Mouse (Mus musculus) neural tube, embryonic 11.5 days (tissue): Measurements from ENCODE around the gene Thap11. TPM values are rescaled to one million over a fixed set of nuclear protein-coding genes. Genes with fewer than 3 reads are reported as not detected.

Experiments used
- ATAC-seq: fragments of 200-750 bp; cut with Nextera tagmentation; 2 replicates; pipeline ENCODE4 v1.8.0; 2017; ENCODE audit warnings: moderate number of reproducible peaks, mild to moderate bottlenecking, moderate TSS enrichment, moderate library complexity; ENCODE audit not compliant: insufficient read depth, low FRiP score, low TSS enrichment
- DNase-seq: peaks from one replicate; pipeline ENCODE4 v3.0.0-alpha.2; 2015; ENCODE audit warnings: low spot score
- H3K27ac ChIP-seq: fragments of 300-500 bp; sonication (generic); 2 replicates; pipeline ENCODE4 v1.5.1; 2014; ENCODE audit warnings: low read depth, mild to moderate bottlenecking, low read length
- H3K27me3 ChIP-seq: fragments of 300-500 bp; sonication (generic); 2 replicates; pipeline ENCODE4 v1.6.1; 2014; ENCODE audit warnings: mild to moderate bottlenecking, low read length, mixed read lengths; ENCODE audit not compliant: control insufficient read depth, insufficient read depth
- H3K36me3 ChIP-seq: fragments of 300-500 bp; sonication (generic); 2 replicates; pipeline ENCODE4 v1.6.1; 2014; ENCODE audit warnings: mild to moderate bottlenecking, low read length, moderate library complexity, mixed read lengths; ENCODE audit not compliant: control insufficient read depth, insufficient read depth
- H3K4me1 ChIP-seq: fragments of 300-500 bp; sonication (generic); 2 replicates; pipeline ENCODE4 v1.6.1; 2014; ENCODE audit warnings: low read length, mixed read lengths; ENCODE audit not compliant: control insufficient read depth, insufficient read depth
- H3K4me2 ChIP-seq: fragments of 300-500 bp; sonication (generic); 2 replicates; pipeline ENCODE4 v1.6.1; 2014; ENCODE audit warnings: low read depth, mild to moderate bottlenecking, moderate library complexity
- H3K4me3 ChIP-seq: fragments of 300-500 bp; sonication (generic); 2 replicates; pipeline ENCODE4 v1.5.1; 2014; ENCODE audit warnings: low read depth, low read length
- H3K9ac ChIP-seq: fragments of 300-500 bp; sonication (generic); 2 replicates; pipeline ENCODE4 v1.6.1; 2014; ENCODE audit warnings: mild to moderate bottlenecking, low read length
- H3K9me3 ChIP-seq: fragments of 300-500 bp; sonication (generic); 2 replicates; pipeline ENCODE4 v1.6.1; 2016; ENCODE audit warnings: low read length; ENCODE audit not compliant: control insufficient read depth
- WGBS: fragments of 180-500 bp; shearing (Covaris S2); extraction: QIAGEN DNeasy Blood & Tissue Kit; methylation state at CpG from one replicate; pipeline ENCODE4 v1.1.7; 2014; 5-methylcytosine and 5-hydroxymethylcytosine counted together
- polyA plus RNA-seq: library from polyadenylated mRNA; unstranded; fragments of >200 nt; fragmentation: Nextera tagmentation; extraction: Ambion mirVana; gene quantifications from 2 replicates; pipeline ENCODE4 v1.2.1, GENCODE M21; 2014

Thap11 gene
- polyA plus RNA-seq, 1 experiment from 2014 or later = 68.9 TPM

DNA sequence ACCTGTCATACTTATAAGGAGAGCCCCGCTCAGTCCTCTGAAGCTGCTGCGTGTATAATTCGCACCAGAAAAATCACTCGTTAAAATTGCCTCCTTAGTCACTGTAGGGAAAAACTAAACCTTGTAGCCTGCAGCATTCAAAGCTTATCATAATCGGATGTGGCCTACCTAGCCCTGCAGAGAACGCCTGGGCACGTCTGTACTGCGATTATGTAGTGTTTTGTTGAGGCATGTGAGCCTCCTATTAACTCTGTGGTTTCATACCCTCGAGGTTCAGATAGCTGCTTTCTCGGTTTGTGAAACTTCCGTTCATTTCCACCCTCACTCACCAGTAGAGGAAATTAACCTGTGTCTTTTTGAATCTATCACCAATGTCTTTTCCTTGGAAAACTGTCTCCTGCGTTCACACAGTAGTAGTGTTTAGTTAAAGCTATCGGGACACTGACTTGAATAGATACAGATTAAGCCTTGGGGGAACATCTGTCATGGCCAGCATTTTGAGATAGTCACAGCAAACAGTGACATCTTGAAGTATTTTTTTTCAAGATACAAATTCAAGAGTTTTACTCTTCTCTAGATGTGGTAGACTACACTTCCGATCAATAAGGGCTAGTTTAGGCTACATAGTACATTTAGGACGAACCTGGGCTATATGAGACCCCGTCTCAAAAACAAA is 46.1 kb downstream of the Thap11 start:
- Histone ChIP-seq H3K4me1 (peaks cover 4% of the 10 kb centered on the region), H3K9me3 (no peaks in the 10 kb centered on the region), H3K27ac (no peak overlapping the region), H3K36me3 (no peaks in the 10 kb centered on the region), H3K9ac (peak overlapping the region; percentile 92), H3K4me3 (peak overlapping the region; percentile 83), H3K4me2 (peak overlapping the region; percentile 61), H3K27me3 (no peaks in the 10 kb centered on the region)
- 43% methylated on average over 16 of the region's 16 CpGs for WGBS
- ATAC-seq (no peak), DNase-seq (no peak)

Other genes starting within 250 kb of the Thap11 start
- 19.3 and 20.3 TPM in 2 replicates for gene Ripor1, start 249.9 kb upstream of the Thap11 start, polyA plus RNA-seq
- gene Ctcf, start 218.6 kb upstream of the Thap11 start, polyA plus RNA-seq = 98.5 and 111 TPM in 2 replicates
- gene Agrp, start 217.7 kb upstream of the Thap11 start, polyA plus RNA-seq = 0.66 and 2.1 TPM in 2 replicates
- gene Carmil2, start 168.9 kb upstream of the Thap11 start, polyA plus RNA-seq = 4.6 and 5.0 TPM in 2 replicates
- gene Acd, start 154.0 kb upstream of the Thap11 start, polyA plus RNA-seq = 74.3 and 76.7 TPM in 2 replicates
- 23.1 and 24.1 TPM in 2 replicates for gene Pard6a, start 154.0 kb upstream of the Thap11 start, polyA plus RNA-seq
- gene 4933405L10Rik, start 147.5 kb upstream of the Thap11 start, polyA plus RNA-seq = 0.20 TPM in 1 of 2 replicates, not detected in the other
- gene Enkd1, start 146.9 kb upstream of the Thap11 start, polyA plus RNA-seq = 27.6 and 27.8 TPM in 2 replicates
- 35.5 and 42.0 TPM in 2 replicates for gene Gfod2, start 96.5 kb upstream of the Thap11 start, polyA plus RNA-seq
- 12.3 and 13.5 TPM in 2 replicates for gene Ranbp10, start 27.8 kb upstream of the Thap11 start, polyA plus RNA-seq
- 0.18 and 0.24 TPM in 2 replicates for gene Tsnaxip1, start 27.4 kb upstream of the Thap11 start, polyA plus RNA-seq
- gene Cenpt, start 1.9 kb upstream of the Thap11 start, polyA plus RNA-seq = 58.3 and 62.6 TPM in 2 replicates
- 342 and 344 TPM in 2 replicates for gene Nutf2, start 5.4 kb downstream of the Thap11 start, polyA plus RNA-seq
- 50.0 and 50.5 TPM in 2 replicates for gene Edc4, start 25.7 kb downstream of the Thap11 start, polyA plus RNA-seq
- not detected in 2 replicates for gene Nrn1l, start 38.4 kb downstream of the Thap11 start, polyA plus RNA-seq
- gene Pskh1, start 45.3 kb downstream of the Thap11 start, polyA plus RNA-seq = 18.1 and 20.4 TPM in 2 replicates
- gene Ctrl, start 78.7 kb downstream of the Thap11 start, polyA plus RNA-seq = 1.1 TPM in 2 replicates
- 28.5 and 30.2 TPM in 2 replicates for gene Psmb10, start 83.3 kb downstream of the Thap11 start, polyA plus RNA-seq
- 0.50 and 0.54 TPM in 2 replicates for gene Lcat, start 88.2 kb downstream of the Thap11 start, polyA plus RNA-seq
- gene Slc12a4, start 111.0 kb downstream of the Thap11 start, polyA plus RNA-seq = 10.3 and 13.0 TPM in 2 replicates
- gene Dpep3, start 124.3 kb downstream of the Thap11 start, polyA plus RNA-seq = not detected in 2 replicates
- 14.5 and 18.6 TPM in 2 replicates for gene Dus2, start 136.2 kb downstream of the Thap11 start, polyA plus RNA-seq
- not detected in 2 replicates for gene Dpep2nb, start 150.8 kb downstream of the Thap11 start, polyA plus RNA-seq
- 21.2 and 24.4 TPM in 2 replicates for gene Ddx28, start 156.8 kb downstream of the Thap11 start, polyA plus RNA-seq
- gene Nfatc3, start 203.7 kb downstream of the Thap11 start, polyA plus RNA-seq = 3.4 and 3.6 TPM in 2 replicates